Mouse (Mus musculus) MEL (cell line): Measurements from ENCODE around the gene Id3. TPM values are rescaled to one million over a fixed set of nuclear protein-coding genes. Genes with fewer than 3 reads are reported as not detected.

Experiments
- DNase-seq: peaks from one replicate; pipeline ENCODE4 v3.0.0; 2011; ENCODE audit warnings: low read depth, low spot score
- H3K27ac ChIP-seq: 2 replicates; pipeline ENCODE4 v1.5.1; 2012; ENCODE audit warnings: low read depth, mild to moderate bottlenecking, control low read depth, low read length, moderate library complexity; ENCODE audit not compliant: control insufficient read depth
- H3K27me3 ChIP-seq, 2 experiments: fragments of 150-350 bp in 1 of 2; sonication (generic) in 1 of 2; 2 replicates each; pipeline ENCODE4 v1.6.1; 2012; ENCODE audit warnings: low read length in 2 of 2, mild to moderate bottlenecking in 2 of 2, improper control_type of control experiment in 1 of 2, moderate library complexity in 1 of 2; ENCODE audit not compliant: insufficient read depth in 2 of 2, control insufficient read depth in 1 of 2
- H3K36me3 ChIP-seq, 2 experiments: 2 replicates each; pipeline ENCODE4 v1.6.1; 2012 to 2014; ENCODE audit warnings: low read length in 2 of 2, improper control_type of control experiment in 1 of 2, inconsistent platforms in 1 of 2, mild to moderate bottlenecking in 1 of 2; ENCODE audit not compliant: insufficient read depth in 2 of 2, control insufficient read depth in 1 of 2
- H3K4me1 ChIP-seq, 2 experiments: fragments of 150-350 bp in 1 of 2; sonication (generic) in 1 of 2; 2 replicates each; pipeline ENCODE4 v1.6.1; 2012; ENCODE audit warnings: low read length in 2 of 2, improper control_type of control experiment in 1 of 2, mild to moderate bottlenecking in 1 of 2; ENCODE audit not compliant: insufficient read depth in 2 of 2, control insufficient read depth in 1 of 2
- H3K4me3 ChIP-seq, 2 experiments: fragments of 150-350 bp in 1 of 2; sonication (generic) in 1 of 2; 2 replicates each; pipeline ENCODE4 v1.5.1; 2012; ENCODE audit warnings: low read depth in 2 of 2, low read length in 2 of 2, mild to moderate bottlenecking in 2 of 2, moderate library complexity in 2 of 2, control low read depth in 1 of 2, improper control_type of control experiment in 1 of 2; ENCODE audit not compliant: control insufficient read depth in 1 of 2, insufficient read depth in 1 of 2
- H3K79me2 ChIP-seq: 2 replicates; pipeline ENCODE4 v1.6.1; 2012; ENCODE audit warnings: mild to moderate bottlenecking, low read length, moderate library complexity; ENCODE audit not compliant: control insufficient read depth, poor library complexity, insufficient read depth
- H3K9ac ChIP-seq: 2 replicates; pipeline ENCODE4 v1.6.1; 2012; ENCODE audit warnings: low read depth, mild to moderate bottlenecking, control low read depth, low read length, moderate library complexity; ENCODE audit not compliant: control insufficient read depth, poor library complexity, severe bottlenecking
- H3K9me3 ChIP-seq: fragments of 150-350 bp; sonication (generic); replicated peaks from 2 replicates; pipeline ENCODE4 v1.6.1; 2012; ENCODE audit warnings: mild to moderate bottlenecking, low read length, improper control_type of control experiment, moderate library complexity; ENCODE audit not compliant: insufficient read depth
- CHD1 ChIP-seq: IDR thresholded peaks from 2 replicates; pipeline ENCODE4 v1.6.1; 2012; ENCODE audit warnings: low read depth, mild to moderate bottlenecking, inconsistent platforms, low read length, improper control_type of control experiment
- CTCF ChIP-seq, 3 experiments: IDR thresholded peaks in 2 of 3; conservative IDR thresholded peaks in 1 of 3; 2 replicates each; pipeline ENCODE4 v1.5.1; 2011 to 2012; ENCODE audit warnings: low read length in 3 of 3, low read depth in 2 of 3, mild to moderate bottlenecking in 2 of 3, improper control_type of control experiment in 1 of 3, inconsistent platforms in 1 of 3, mixed read lengths in 1 of 3, moderate library complexity in 1 of 3; ENCODE audit not compliant: control insufficient read depth in 1 of 3, insufficient read depth in 1 of 3, poor library complexity in 1 of 3, severe bottlenecking in 1 of 3
- E2F4 ChIP-seq: IDR thresholded peaks from 2 replicates; pipeline ENCODE4 v1.6.1; 2011; ENCODE audit warnings: low read depth, low read length, improper control_type of control experiment, borderline replicate concordance
- GABPA ChIP-seq: IDR thresholded peaks from 2 replicates; pipeline ENCODE4 v1.6.1; 2012; ENCODE audit warnings: low read depth, mild to moderate bottlenecking, inconsistent platforms, low read length, improper control_type of control experiment, moderate library complexity
- GATA1 ChIP-seq: IDR thresholded peaks from 2 replicates; pipeline ENCODE4 v1.6.1; 2011; ENCODE audit warnings: low read depth, low read length, improper control_type of control experiment
- JUND ChIP-seq: IDR thresholded peaks from 2 replicates; pipeline ENCODE4 v1.6.1; 2011; ENCODE audit warnings: low read depth, mild to moderate bottlenecking, improper control_type of control experiment, low read length
- KAT2A ChIP-seq: conservative IDR thresholded peaks from 2 replicates; pipeline ENCODE4 v1.6.1; 2012; ENCODE audit warnings: low read depth, low read length, improper control_type of control experiment, inconsistent platforms
- MAFK ChIP-seq: IDR thresholded peaks from 2 replicates; pipeline ENCODE4 v1.6.1; 2011; ENCODE audit warnings: low read depth, mild to moderate bottlenecking, low read length, improper control_type of control experiment, borderline replicate concordance
- MEF2A ChIP-seq: IDR thresholded peaks from 2 replicates; pipeline ENCODE4 v1.6.1; 2014; ENCODE audit warnings: low read depth, mild to moderate bottlenecking, inconsistent platforms, low read length, improper control_type of control experiment; ENCODE audit not compliant: poor library complexity, insufficient replicate concordance, severe bottlenecking; ENCODE audit errors: extremely low read depth
- MYB ChIP-seq: IDR thresholded peaks from 2 replicates; pipeline ENCODE4 v1.6.1; 2011; ENCODE audit warnings: mild to moderate bottlenecking, low read depth, low read length, improper control_type of control experiment
- MYC ChIP-seq: IDR thresholded peaks from 2 replicates; pipeline ENCODE4 v1.6.1; 2011; ENCODE audit warnings: low read depth, mild to moderate bottlenecking, low read length, improper control_type of control experiment, moderate library complexity
- POLR2AphosphoS2 ChIP-seq: IDR thresholded peaks from 2 replicates; pipeline ENCODE4 v1.6.1; 2011; ENCODE audit warnings: low read length, improper control_type of control experiment
- RAD21 ChIP-seq: IDR thresholded peaks from 2 replicates; pipeline ENCODE4 v1.6.1; 2011; ENCODE audit warnings: mild to moderate bottlenecking, low read depth, low read length, improper control_type of control experiment
- RCOR1 ChIP-seq: IDR thresholded peaks from 2 replicates; pipeline ENCODE4 v1.6.1; 2012; ENCODE audit warnings: low read depth, mild to moderate bottlenecking, inconsistent platforms, low read length, improper control_type of control experiment
- SMC3 ChIP-seq: IDR thresholded peaks from 2 replicates; pipeline ENCODE4 v1.6.1; 2011; ENCODE audit warnings: low read depth, low read length, improper control_type of control experiment
- TBP ChIP-seq: IDR thresholded peaks from 2 replicates; pipeline ENCODE4 v1.8.0; 2011; ENCODE audit warnings: low read depth, low read length, improper control_type of control experiment
- polyA plus RNA-seq, 2 experiments: library from polyadenylated mRNA; stranded (reverse) in 1 of 2; unstranded in 1 of 2; fragments of >175 nt in 1 of 2; fragments of >200 nt in 1 of 2; gene quantifications; 2 replicates each; pipeline versions ENCODE4 v1.2.1 to v1.2.4; 2012; ENCODE audit warnings: low replicate concordance in 2 of 2, low read depth in 1 of 2; ENCODE audit not compliant: insufficient read length in 2 of 2, insufficient read depth in 1 of 2, missing spikeins in 1 of 2
- total RNA-seq: library from RNA; depleted of rRNA; stranded (reverse); fragments of 300-350 nt; gene quantifications from 2 replicates; pipeline ENCODE4 v1.2.3, GENCODE M21; 2012

Id3 gene
- total and polyA plus RNA-seq, 3 experiments: 0.17 to 0.27 TPM; not detected in 1

DNA sequence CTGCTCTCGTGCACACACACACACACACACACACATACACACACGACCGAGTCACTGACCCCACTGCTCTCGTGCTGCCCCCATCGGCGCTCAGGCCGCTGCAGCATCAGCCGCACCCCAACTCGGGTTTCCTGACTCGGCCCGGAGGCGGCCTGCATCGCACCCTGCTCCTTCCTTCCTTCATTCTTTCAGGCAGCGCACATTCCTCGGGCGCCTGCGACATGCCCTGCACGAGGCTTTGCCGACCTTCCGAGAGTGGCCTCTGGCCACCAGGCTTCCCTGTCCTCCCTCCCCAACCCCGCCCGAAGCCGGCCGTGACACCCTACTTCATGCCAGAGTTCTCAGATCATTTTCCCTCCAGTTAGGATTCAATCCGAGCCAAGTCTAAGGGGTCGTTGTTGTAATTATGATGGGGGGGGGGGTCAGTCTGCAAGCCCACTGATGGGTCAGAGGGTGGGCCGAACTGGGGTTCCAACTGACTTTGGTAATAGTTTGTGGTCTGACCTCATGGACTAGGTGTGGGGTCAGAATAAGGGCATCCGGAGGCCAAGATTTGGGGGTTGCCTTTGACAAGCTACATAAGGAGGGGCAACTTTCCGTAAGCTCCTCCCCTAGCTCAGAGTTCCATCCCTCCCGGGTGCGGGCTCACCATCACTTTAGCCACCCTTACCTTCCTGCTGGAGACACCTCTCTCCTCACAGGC is 5.2 kb downstream of the Id3 start:
- Histone ChIP-seq H3K4me1 (peaks cover 2 to 12% of the 10 kb centered on the region in 2 experiments; a peak in 3 of 4 replicates), H3K36me3 (peaks cover 0 to 8% of the 10 kb centered on the region in 2 experiments; a peak in 1 of 4 replicates), H3K27ac (no peak overlapping the region), H3K9me3 (no peaks in the 10 kb centered on the region), H3K9ac (no peak overlapping the region), H3K4me3 (no peak overlapping the region), H3K27me3 (peaks cover 6 to 7% of the 10 kb centered on the region in 2 experiments), H3K79me2 (no peaks in the 10 kb centered on the region)
- no peak for TF ChIP-seq KAT2A
- no peak for TF ChIP-seq RAD21
- TF ChIP-seq MYC: no peak
- no peak for TF ChIP-seq MAFK
- no peak for TF ChIP-seq RCOR1
- no peak for TF ChIP-seq SMC3
- no peak for TF ChIP-seq CTCF (IDR thresholded peaks at IDR 0.05 in 2 of 3, conservative IDR thresholded peaks at IDR 0.05 in 1 of 3; ENCODE audit: control insufficient read depth in 1 of 3, insufficient read depth in 1 of 3, low read depth in 2 of 3, low read length in 3 of 3, poor library complexity in 1 of 3, severe bottlenecking in 1 of 3)
- TF ChIP-seq GATA1: no peak
- TF ChIP-seq CHD1: no peak
- no peak for TF ChIP-seq MYB
- TF ChIP-seq POLR2AphosphoS2: no peak
- no peak for TF ChIP-seq GABPA
- no peak for DNase-seq

DNA sequence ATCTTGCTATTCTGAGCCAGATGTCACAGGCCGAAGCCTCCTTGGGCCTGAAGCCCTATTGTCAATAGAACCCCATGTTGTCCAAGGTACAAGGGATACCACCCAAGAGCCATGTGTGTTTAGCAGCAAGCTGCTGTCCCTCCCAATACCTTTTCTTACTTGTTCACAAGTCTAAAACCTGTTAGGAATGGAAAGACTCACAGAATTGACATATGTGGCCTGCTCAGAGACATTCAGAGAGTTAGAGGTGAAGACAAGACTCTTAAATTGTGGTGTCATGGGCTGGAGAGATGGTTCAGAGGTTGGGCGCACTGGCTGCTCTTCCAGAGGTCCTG is 5.7 kb downstream of the Id3 start:
- Histone ChIP-seq H3K9me3 (no peaks in the 10 kb centered on the region), H3K27me3 (peaks cover 6 to 7% of the 10 kb centered on the region in 2 experiments), H3K36me3 (peaks cover 0 to 7% of the 10 kb centered on the region in 2 experiments; a peak in 1 of 4 replicates), H3K27ac (no peak overlapping the region), H3K79me2 (no peaks in the 10 kb centered on the region), H3K4me1 (peaks cover 2 to 9% of the 10 kb centered on the region in 2 experiments; a peak in 3 of 4 replicates)
- DNase-seq: no peak
- TF ChIP-seq TBP: no peak
- no peak for TF ChIP-seq MYB
- TF ChIP-seq MEF2A: no peak
- TF ChIP-seq JUND: no peak
- TF ChIP-seq RAD21: no peak
- no peak for TF ChIP-seq E2F4
- TF ChIP-seq, all 39 proteins: peak for 0
- Histone ChIP-seq H3K9ac (no peak overlapping the region), H3K4me3 (no peak overlapping the region)
